Mouse (Mus musculus): ENCODE data around the gene Tmem150a. TPM values are rescaled to one million over a fixed set of nuclear protein-coding genes. Genes with fewer than 3 reads are reported as not detected.

Tmem150a gene
- polyA plus RNA-seq, 1 experiment from 2014 or later: 21.2 TPM

GRCm38 (mm10) chr6:72354025-72354424 is 1.2 kb upstream of the Tmem150a start:
- H3K36me3 ChIP-seq: peaks cover 31% of the 10 kb centered on the region
- 79% methylated on average over 1 of the region's 1 CpGs for WGBS
- no peaks in the 10 kb centered on the region for H3K9me3 ChIP-seq (replicated peaks)
- H3K9ac ChIP-seq (replicated peaks): no peak overlapping the region
- H3K4me1 ChIP-seq: peaks cover 54% of the 10 kb centered on the region
- ATAC-seq (ENCODE audit: low FRiP score): no peak
- no peaks in the 10 kb centered on the region for H3K27me3 ChIP-seq (replicated peaks)
- H3K4me3 ChIP-seq (replicated peaks): no peak overlapping the region
- H3K4me2 ChIP-seq: peak overlapping the region; percentile 95; the same call in 1 of the 2 replicates
- no peak overlapping the region for H3K27ac ChIP-seq (replicated peaks)

- peak overlapping the region; percentile 73 for H3K4me3 ChIP-seq (replicated peaks)
- H3K9ac ChIP-seq (replicated peaks): peak overlapping the region; percentile 72
- H3K4me1 ChIP-seq: peaks cover 60% of the 10 kb centered on the region
- peaks cover 30% of the 10 kb centered on the region; the same call in 1 of the 2 replicates for H3K36me3 ChIP-seq
- H3K27ac ChIP-seq (replicated peaks): peak overlapping the region; percentile 72
- H3K4me2 ChIP-seq: peak overlapping the region; percentile 95
- no peaks in the 10 kb centered on the region for H3K9me3 ChIP-seq (replicated peaks)
- WGBS: 34% methylated on average over 8 of the region's 8 CpGs
- ATAC-seq (ENCODE audit: low FRiP score): peak; percentile 2; the same call in 1 of the 2 replicates
- no peaks in the 10 kb centered on the region for H3K27me3 ChIP-seq (replicated peaks)
Measured at GRCm38 (mm10) chr6:72356001-72356532, 820 bp downstream of the Tmem150a start.

DNA sequence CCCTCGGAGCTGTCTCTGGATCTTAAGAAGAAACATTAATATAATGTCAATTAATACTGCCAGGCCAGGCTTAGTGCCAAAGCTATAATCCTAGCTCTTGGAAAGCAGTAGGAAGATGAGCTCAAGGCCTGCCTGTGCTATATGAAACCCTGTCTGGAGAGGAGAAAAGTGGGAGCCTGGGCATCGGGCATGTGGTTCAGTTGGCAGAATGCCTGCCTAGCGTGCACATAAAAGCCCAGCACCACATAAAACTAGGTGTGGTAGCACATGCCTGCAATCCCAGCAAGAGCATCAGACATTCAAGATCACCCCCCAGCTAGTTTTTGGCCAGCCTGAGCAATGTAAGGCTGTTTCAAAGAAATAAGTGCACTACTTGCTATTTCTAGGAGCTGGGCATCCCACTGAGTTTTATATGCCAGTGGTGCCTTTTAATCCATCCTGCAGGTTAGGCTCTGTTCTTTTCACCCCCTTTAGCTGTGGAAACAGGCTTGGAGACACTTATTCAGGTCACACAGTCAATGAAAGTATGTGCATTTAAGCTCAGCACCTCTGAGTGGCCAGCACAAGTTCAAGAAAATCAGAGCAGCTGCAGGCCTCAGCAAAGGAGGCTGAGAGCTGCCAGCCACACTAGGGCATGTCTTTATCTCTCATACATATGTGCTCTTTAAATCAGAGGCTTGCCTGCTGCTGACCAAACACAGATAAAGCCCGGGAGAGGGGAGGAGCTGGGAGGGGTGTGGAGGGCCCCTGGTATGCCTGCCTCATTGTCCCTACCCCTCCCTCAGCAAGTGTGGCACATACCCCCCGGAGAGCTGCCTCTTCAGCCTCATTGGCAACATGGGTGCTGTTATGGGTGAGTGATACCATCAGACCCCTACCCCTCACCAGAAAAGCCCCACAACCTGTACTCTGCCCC is 2.2 kb downstream of the Tmem150a start:
- Histone ChIP-seq H3K9me3 (replicated peaks) (no peaks in the 10 kb centered on the region), H3K4me2 (no peak overlapping the region), H3K9ac (replicated peaks) (no peak overlapping the region), H3K27me3 (replicated peaks) (no peaks in the 10 kb centered on the region), H3K36me3 (peaks cover 30% of the 10 kb centered on the region; the same call in 1 of the 2 replicates), H3K4me1 (peaks cover 64% of the 10 kb centered on the region), H3K4me3 (replicated peaks) (no peak overlapping the region), H3K27ac (replicated peaks) (0 out of 2 replicates have a peak overlapping the region, but pooled peaks have one; percentile 13)
- WGBS: 74% methylated on average over 5 of the region's 5 CpGs
- no peak for ATAC-seq (ENCODE audit: low FRiP score)

DNA sequence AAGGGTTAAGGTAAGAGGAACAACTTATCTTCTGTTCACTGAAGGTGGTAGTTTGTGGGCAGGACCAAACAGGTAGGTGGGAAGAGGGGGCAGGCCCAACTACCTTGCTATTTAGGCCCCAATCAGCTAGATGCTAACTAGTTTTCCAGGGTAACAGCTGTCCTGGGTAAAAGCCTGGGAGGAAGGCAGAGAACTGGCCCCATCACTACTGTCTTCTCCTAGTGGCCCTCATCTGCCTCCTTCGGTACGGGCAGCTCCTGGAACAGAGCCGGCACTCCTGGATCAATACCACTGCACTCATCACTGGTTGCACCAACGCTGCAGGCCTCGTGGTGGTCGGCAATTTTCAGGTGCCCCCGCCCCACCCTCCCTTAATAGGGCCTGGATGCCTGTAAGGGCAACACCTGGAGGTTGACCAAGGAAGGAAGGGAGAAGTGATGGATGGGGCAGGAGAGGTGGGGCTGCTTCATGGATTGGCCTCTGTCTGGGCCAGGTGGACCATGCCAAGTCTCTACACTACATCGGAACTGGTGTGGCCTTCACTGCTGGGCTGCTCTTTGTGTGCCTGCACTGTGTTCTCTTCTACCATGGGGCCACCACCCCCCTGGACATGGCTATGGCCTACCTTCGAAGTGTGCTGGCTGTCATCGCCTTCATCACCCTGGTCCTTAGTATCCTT is 3.0 kb downstream of the Tmem150a start:
- no peak for ATAC-seq (ENCODE audit: low FRiP score)
- Histone ChIP-seq H3K4me2 (no peak overlapping the region), H3K4me1 (peaks cover 67% of the 10 kb centered on the region), H3K27ac (replicated peaks) (no peak overlapping the region), H3K4me3 (replicated peaks) (no peak overlapping the region), H3K9ac (replicated peaks) (no peak overlapping the region), H3K36me3 (peaks cover 30% of the 10 kb centered on the region; the same call in 1 of the 2 replicates), H3K9me3 (replicated peaks) (no peaks in the 10 kb centered on the region), H3K27me3 (replicated peaks) (no peaks in the 10 kb centered on the region)
- 88% methylated on average over 10 of the region's 10 CpGs for WGBS

- Histone ChIP-seq H3K4me1 (peaks cover 62% of the 10 kb centered on the region), H3K36me3 (peaks cover 30% of the 10 kb centered on the region; the same call in 1 of the 2 replicates), H3K4me2 (no peak overlapping the region), H3K4me3 (replicated peaks) (no peak overlapping the region), H3K27ac (replicated peaks) (no peak overlapping the region), H3K9ac (replicated peaks) (no peak overlapping the region), H3K9me3 (replicated peaks) (no peaks in the 10 kb centered on the region), H3K27me3 (replicated peaks) (no peaks in the 10 kb centered on the region)
- WGBS: 86% methylated on average over 2 of the region's 2 CpGs
- no peak for ATAC-seq (ENCODE audit: low FRiP score)
Measured at GRCm38 (mm10) chr6:72359343-72359742, 4.1 kb downstream of the Tmem150a start.

GRCm38 (mm10) chr6:72359891-72360598 is 4.8 kb downstream of the Tmem150a start:
- Histone ChIP-seq H3K9ac (replicated peaks) (no peak overlapping the region), H3K4me1 (peaks cover 55% of the 10 kb centered on the region), H3K9me3 (replicated peaks) (no peaks in the 10 kb centered on the region), H3K4me2 (peak overlapping the region; percentile 19; the same call in 1 of the 2 replicates), H3K27me3 (replicated peaks) (no peaks in the 10 kb centered on the region), H3K27ac (replicated peaks) (no peak overlapping the region), H3K36me3 (peaks cover 30% of the 10 kb centered on the region; the same call in 1 of the 2 replicates), H3K4me3 (replicated peaks) (no peak overlapping the region)
- ATAC-seq (ENCODE audit: low FRiP score): no peak
- WGBS: 85% methylated on average over 11 of the region's 11 CpGs

- Histone ChIP-seq H3K27ac (replicated peaks) (no peak overlapping the region), H3K4me1 (peaks cover 53% of the 10 kb centered on the region), H3K9me3 (replicated peaks) (no peaks in the 10 kb centered on the region), H3K4me3 (replicated peaks) (no peak overlapping the region), H3K36me3 (peaks cover 30% of the 10 kb centered on the region; the same call in 1 of the 2 replicates), H3K27me3 (replicated peaks) (no peaks in the 10 kb centered on the region), H3K4me2 (peak overlapping the region; percentile 19; the same call in 1 of the 2 replicates), H3K9ac (replicated peaks) (no peak overlapping the region)
- ATAC-seq (ENCODE audit: low FRiP score): no peak
- 62% methylated on average over 7 of the region's 7 CpGs for WGBS
Measured at GRCm38 (mm10) chr6:72360599-72360935, 5.3 kb downstream of the Tmem150a start.

- Histone ChIP-seq H3K4me1 (peaks cover 47% of the 10 kb centered on the region), H3K36me3 (peaks cover 30% of the 10 kb centered on the region; the same call in 1 of the 2 replicates), H3K27ac (replicated peaks) (no peak overlapping the region), H3K27me3 (replicated peaks) (no peaks in the 10 kb centered on the region), H3K9ac (replicated peaks) (peak overlapping the region; percentile 70), H3K4me2 (peak overlapping the region; percentile 86), H3K4me3 (replicated peaks) (peak overlapping the region; percentile 71), H3K9me3 (replicated peaks) (no peaks in the 10 kb centered on the region)
- no peak for ATAC-seq (ENCODE audit: low FRiP score)
- WGBS: 76% methylated on average over 5 of the region's 5 CpGs
Measured at GRCm38 (mm10) chr6:72361121-72361551, 5.9 kb downstream of the Tmem150a start.

DNA sequence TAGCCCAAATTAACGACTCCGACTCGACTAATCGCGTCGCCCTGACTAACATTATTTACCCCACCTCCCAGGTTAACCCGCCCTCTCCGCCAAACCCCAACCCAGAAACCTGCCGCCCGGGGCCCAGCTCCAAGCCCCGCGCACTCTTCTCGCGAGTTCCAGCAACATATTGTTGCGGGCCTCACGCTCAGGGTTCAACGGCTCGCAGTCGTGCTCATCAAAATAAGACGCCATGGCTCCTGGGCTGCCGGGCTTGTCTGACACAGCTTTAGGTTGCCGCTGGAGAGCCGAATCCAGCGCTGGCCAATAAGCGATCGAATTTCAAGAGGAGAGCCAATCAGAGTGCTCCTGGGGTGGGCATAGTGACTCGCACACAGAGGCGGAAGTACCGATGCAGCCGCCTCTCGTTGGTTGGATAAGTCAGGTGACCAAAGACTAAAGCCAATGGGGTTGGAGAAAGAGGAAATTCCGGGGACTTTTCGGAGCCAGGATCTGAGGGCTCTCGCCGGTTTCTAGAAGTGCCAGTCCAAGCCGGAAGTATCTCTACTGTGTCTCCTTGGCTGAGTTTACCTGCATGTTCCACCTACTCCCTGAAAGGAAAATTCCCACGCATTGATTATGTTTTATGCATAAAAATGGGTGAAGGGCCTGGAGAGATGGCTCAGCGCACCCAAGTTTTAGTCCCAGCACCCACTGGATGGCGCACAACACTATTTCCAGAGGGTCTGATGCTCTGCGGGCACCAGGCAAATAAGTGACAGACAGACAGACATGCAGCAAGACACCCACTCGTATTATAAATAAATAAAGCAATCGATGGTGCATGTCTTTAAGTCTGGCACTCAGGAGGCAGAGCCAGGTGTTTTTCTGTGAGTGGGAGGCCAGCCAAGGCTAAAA is 7.1 kb downstream of the Tmem150a start:
- Histone ChIP-seq H3K9me3 (replicated peaks) (no peaks in the 10 kb centered on the region), H3K4me2 (peak overlapping the region; percentile 86), H3K36me3 (peaks cover 30% of the 10 kb centered on the region; the same call in 1 of the 2 replicates), H3K9ac (replicated peaks) (peak overlapping the region; percentile 70), H3K4me3 (replicated peaks) (peak overlapping the region; percentile 71), H3K4me1 (peaks cover 35% of the 10 kb centered on the region), H3K27me3 (replicated peaks) (no peaks in the 10 kb centered on the region), H3K27ac (replicated peaks) (peak overlapping the region; percentile 84)
- WGBS: under 1% methylated on average over 42 of the region's 42 CpGs
- ATAC-seq (ENCODE audit: low FRiP score): peak; percentile 98

DNA sequence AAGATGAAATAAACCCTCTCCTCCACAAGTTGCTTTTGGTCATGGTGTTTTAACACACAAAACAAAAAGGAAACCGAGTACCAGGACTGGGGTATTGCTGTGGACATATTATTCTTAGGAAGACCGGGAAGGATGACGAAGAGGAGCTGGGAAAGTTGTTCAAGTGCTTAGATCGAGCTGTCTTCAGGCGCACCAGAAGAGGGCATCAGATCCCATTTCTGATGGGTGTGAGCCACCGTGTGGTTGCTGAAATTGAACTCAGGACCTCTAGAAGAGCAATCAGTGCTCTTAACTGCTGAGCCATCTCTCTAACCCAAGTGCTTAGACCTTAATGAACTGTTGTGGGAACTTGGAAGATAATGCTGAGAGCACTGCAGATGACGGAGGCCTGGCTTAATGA is 8.8 kb downstream of the Tmem150a start:
- Histone ChIP-seq H3K4me3 (replicated peaks) (no peak overlapping the region), H3K9me3 (replicated peaks) (no peaks in the 10 kb centered on the region), H3K4me1 (peaks cover 27% of the 10 kb centered on the region), H3K9ac (replicated peaks) (no peak overlapping the region), H3K4me2 (no peak overlapping the region), H3K27me3 (replicated peaks) (no peaks in the 10 kb centered on the region), H3K27ac (replicated peaks) (no peak overlapping the region), H3K36me3 (peaks cover 17% of the 10 kb centered on the region; the same call in 1 of the 2 replicates)
- 50% methylated on average over 7 of the region's 7 CpGs for WGBS
- no peak for ATAC-seq (ENCODE audit: low FRiP score)

Data from neural tube, embryonic 15.5 days (tissue).